Mouse (Mus musculus) intestine, postnatal 0 days (tissue): ENCODE measurements around the gene Cacna2d2. TPM values are rescaled to one million over a fixed set of nuclear protein-coding genes. Genes with fewer than 3 reads are reported as not detected.
A peak's percentile ranks its signal among the peaks of the same experiment; 100 is the strongest.
"Not testable (repeated sequence)": the region's sequence is repeated elsewhere in the genome, so short reads cannot be mapped to it uniquely, and the experiment has no call there.

Source experiments
- ATAC-seq: fragments of 200-750 bp; cut with Nextera tagmentation; 2 replicates; pipeline ENCODE4 v1.8.0; 2017; ENCODE audit warnings: mild to moderate bottlenecking, moderate TSS enrichment, moderate library complexity
- H3K27ac ChIP-seq: fragments of 300-500 bp; sonication (generic); 2 replicates; pipeline ENCODE4 v1.5.1; 2014; ENCODE audit warnings: mild to moderate bottlenecking, low read depth, low read length, moderate library complexity
- H3K27me3 ChIP-seq: fragments of 300-500 bp; sonication (generic); replicated peaks from 2 replicates; pipeline ENCODE4 v1.6.1; 2014; ENCODE audit warnings: low read length, mixed read lengths; ENCODE audit not compliant: control insufficient read depth, insufficient read depth
- H3K36me3 ChIP-seq: fragments of 300-500 bp; sonication (generic); 2 replicates; pipeline ENCODE4 v1.6.1; 2014; ENCODE audit warnings: mild to moderate bottlenecking, moderate library complexity; ENCODE audit not compliant: control insufficient read depth, insufficient read depth
- H3K4me1 ChIP-seq: fragments of 300-500 bp; sonication (generic); replicated peaks from 2 replicates; pipeline ENCODE4 v1.6.1; 2014; ENCODE audit warnings: antibody characterized with exemption, low read length, mixed read lengths; ENCODE audit not compliant: control insufficient read depth, insufficient read depth
- H3K4me2 ChIP-seq: fragments of 300-500 bp; sonication (generic); replicated peaks from 2 replicates; pipeline ENCODE4 v1.6.1; 2014; ENCODE audit warnings: low read depth, mild to moderate bottlenecking, moderate library complexity
- H3K4me3 ChIP-seq: fragments of 300-500 bp; sonication (generic); 2 replicates; pipeline ENCODE4 v1.5.1; 2014; ENCODE audit warnings: low read depth, low read length
- H3K9ac ChIP-seq: fragments of 300-500 bp; sonication (generic); 2 replicates; pipeline ENCODE4 v1.6.1; 2014; ENCODE audit warnings: mild to moderate bottlenecking, low read depth, low read length
- H3K9me3 ChIP-seq: fragments of 300-500 bp; sonication (generic); 2 replicates; pipeline ENCODE4 v1.6.1; 2016; ENCODE audit warnings: mixed run types; ENCODE audit not compliant: control insufficient read depth
- CTCF ChIP-seq: sonication (generic); IDR thresholded peaks from 2 replicates; pipeline ENCODE4 v1.5.1; 2016; ENCODE audit warnings: low read depth, mild to moderate bottlenecking, control low read depth, antibody characterized with exemption, moderate library complexity
- WGBS: fragments of 180-500 bp; shearing (Covaris S2); extraction: QIAGEN DNeasy Blood & Tissue Kit; methylation state at CpG from one replicate; pipeline ENCODE4 v1.1.7; 2014; 5-methylcytosine and 5-hydroxymethylcytosine counted together
- polyA plus RNA-seq: library from polyadenylated mRNA; unstranded; fragments of >200 nt; fragmentation: Nextera tagmentation; extraction: Ambion mirVana; gene quantifications from 2 replicates; pipeline ENCODE4 v1.2.1, GENCODE M21; 2015

The Cacna2d2 gene
- polyA plus RNA-seq, 1 experiment from 2014 or later: 0.22 TPM

DNA sequence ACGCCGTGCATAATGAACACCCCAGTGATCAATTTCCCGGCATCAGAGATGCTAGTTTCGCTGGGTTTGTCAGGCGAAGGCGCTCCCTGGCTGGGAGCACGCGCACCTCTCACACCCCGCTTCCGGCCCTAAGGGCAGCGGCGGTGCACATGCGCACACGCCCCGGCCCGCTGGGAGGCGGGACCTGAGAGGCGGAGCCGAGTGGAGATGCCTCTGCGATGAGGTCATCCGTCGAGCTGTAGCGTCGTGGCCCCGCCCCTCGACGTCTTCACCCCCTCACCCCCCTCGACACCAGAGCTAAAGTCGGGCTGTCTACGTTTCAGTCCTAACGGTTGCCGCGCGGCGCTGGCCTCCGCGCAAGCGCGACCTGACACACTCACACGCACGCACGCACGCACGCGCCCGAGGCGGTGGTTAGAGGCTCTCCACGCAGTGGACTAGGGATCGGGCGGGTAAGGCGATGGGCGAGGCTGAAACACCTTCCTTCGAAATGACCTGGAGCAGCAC is 155.0 kb downstream of the Cacna2d2 start:
- under 1% methylated on average over 53 of the region's 53 CpGs for WGBS
- H3K4me3 ChIP-seq: peak overlapping the region; percentile 76
- no peaks in the 10 kb centered on the region for H3K9me3 ChIP-seq
- peak; percentile 43 for TF ChIP-seq CTCF
- H3K36me3 ChIP-seq: peaks cover 24% of the 10 kb centered on the region
- H3K4me2 ChIP-seq: peak overlapping the region; percentile 77
- H3K27me3 ChIP-seq: no peaks in the 10 kb centered on the region
- peaks cover 17% of the 10 kb centered on the region for H3K4me1 ChIP-seq
- ATAC-seq: peak; percentile 91
- peak overlapping the region; percentile 73 for H3K9ac ChIP-seq
- peak overlapping the region; percentile 96 for H3K27ac ChIP-seq

DNA sequence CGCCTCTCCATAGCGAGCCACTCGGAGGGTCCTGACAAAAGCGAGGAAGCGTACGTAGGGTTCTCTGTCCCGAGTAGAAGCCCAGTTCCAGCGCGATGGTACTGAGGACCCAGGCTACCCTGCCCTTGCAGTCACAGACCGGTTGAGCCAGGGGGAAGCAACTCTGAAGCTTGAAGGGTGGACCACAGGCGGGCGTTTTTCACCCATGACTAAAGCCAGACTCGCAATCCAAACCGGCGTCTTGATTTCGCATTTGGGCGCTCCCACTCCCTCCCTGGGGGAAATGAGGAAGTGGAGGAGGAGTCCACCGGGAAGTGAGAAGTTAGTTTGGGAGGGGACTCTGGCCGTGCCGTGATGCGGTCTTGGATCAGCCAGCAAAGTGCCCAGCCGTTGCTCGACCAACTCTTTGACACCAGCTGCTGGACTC is 155.6 kb downstream of the Cacna2d2 start:
- H3K9ac ChIP-seq: peak overlapping the region; percentile 73
- H3K4me2 ChIP-seq: peak overlapping the region; percentile 77
- no peak for TF ChIP-seq CTCF
- H3K4me1 ChIP-seq: peaks cover 17% of the 10 kb centered on the region
- peak overlapping the region; percentile 76 for H3K4me3 ChIP-seq
- peaks cover 31% of the 10 kb centered on the region for H3K36me3 ChIP-seq
- H3K9me3 ChIP-seq: no peaks in the 10 kb centered on the region
- under 1% methylated on average over 23 of the region's 23 CpGs for WGBS
- no peaks in the 10 kb centered on the region for H3K27me3 ChIP-seq
- ATAC-seq: peak; percentile 3; the same call in 1 of the 2 replicates
- peak overlapping the region; percentile 96 for H3K27ac ChIP-seq

DNA sequence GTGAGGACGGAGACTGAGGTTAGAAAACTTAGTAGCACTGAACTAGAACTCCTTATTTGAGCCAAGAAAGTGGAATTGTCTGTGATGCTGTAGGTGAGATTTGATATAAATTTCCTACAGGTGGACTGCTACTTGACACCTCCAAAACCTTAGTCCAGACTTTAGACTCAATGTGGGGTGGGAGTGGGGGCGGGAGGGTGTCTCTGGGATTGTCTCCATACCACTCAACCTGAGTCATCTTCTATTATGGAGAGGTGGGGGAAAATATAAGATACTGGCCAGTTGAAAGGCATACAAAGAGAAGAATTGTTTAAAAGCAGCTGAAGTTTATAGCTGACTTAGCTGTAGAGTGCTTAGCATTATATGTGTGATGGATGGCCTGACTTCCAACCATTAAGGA is 156.3 kb downstream of the Cacna2d2 start:
- WGBS: 19% methylated on average over 2 of the region's 2 CpGs
- peak overlapping the region; percentile 77 for H3K4me2 ChIP-seq
- peak overlapping the region; percentile 73 for H3K9ac ChIP-seq
- no peak for TF ChIP-seq CTCF
- peak overlapping the region; percentile 96 for H3K27ac ChIP-seq
- no peak for ATAC-seq
- no peaks in the 10 kb centered on the region for H3K9me3 ChIP-seq
- peak overlapping the region; percentile 76 for H3K4me3 ChIP-seq
- H3K4me1 ChIP-seq: peaks cover 17% of the 10 kb centered on the region
- H3K27me3 ChIP-seq: no peaks in the 10 kb centered on the region
- peaks cover 36% of the 10 kb centered on the region for H3K36me3 ChIP-seq

DNA sequence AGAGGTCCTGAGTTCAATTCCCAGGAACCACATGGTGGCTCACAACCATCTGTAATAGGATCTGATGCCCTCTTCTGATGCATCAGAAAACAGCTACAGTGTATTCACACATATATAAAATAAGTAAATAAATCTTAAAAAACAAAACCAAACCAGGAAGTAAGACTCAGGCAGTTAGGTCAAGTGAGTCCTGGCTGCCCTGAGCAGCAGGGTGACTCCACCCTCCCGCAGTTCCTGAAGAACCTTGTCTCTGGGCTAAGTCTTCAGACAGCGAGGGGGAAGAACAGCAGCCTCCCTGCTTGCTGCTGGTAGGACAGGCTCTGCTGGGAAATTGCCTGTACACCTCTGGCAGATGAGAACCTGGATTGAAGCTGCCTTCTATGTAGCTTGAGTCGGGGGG is 156.9 kb downstream of the Cacna2d2 start:
- 0 out of 2 replicates have a peak overlapping the region, but pooled peaks have one; percentile 96 for H3K27ac ChIP-seq
- ATAC-seq: no peak
- peaks cover 14% of the 10 kb centered on the region for H3K4me1 ChIP-seq
- no peak for TF ChIP-seq CTCF
- peaks cover 42% of the 10 kb centered on the region for H3K36me3 ChIP-seq
- H3K27me3 ChIP-seq: no peaks in the 10 kb centered on the region
- 44% methylated on average over 3 of the region's 3 CpGs for WGBS
- H3K9me3 ChIP-seq: no peaks in the 10 kb centered on the region
- H3K4me3 ChIP-seq: no peak overlapping the region
- H3K4me2 ChIP-seq: peak overlapping the region; percentile 77
- H3K9ac ChIP-seq: no peak overlapping the region

DNA sequence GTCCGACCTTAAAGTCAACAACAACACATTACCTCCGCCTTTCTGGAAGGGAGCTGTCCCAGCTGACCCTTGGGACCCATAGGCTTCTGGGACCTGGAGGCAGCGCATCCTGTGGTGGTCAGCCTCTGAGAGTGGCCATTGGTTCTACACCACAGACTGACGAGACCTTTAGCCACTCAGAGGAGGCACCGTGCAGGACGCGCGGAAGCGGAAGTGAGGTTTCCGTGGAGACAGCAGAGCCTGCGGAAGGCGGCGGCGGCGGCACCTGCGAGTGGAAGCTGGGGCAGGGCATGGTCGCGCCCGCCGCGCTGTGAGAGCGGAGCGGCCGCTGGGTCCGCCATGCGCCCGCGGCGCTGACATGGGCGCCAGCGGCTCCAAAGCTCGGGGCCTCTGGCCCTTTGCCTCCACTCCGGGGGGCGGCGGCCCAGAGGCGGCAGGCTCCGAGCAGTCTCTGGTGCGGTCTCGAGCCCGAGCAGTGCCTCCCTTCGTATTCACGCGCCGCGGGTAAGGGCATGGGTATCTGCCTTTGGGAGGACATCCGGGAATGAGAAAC is 163.7 kb downstream of the Cacna2d2 start, which contains the start of gene Tusc2:
Gene Tusc2, plus strand, starts transcription at position 227 of the 553 bp plus-strand sequence.
- Histone ChIP-seq H3K27ac (peak within 1 kb of the TSS; percentile 60), H3K4me2 (peak within 1 kb of the TSS; percentile 95), H3K9ac (peak within 1 kb of the TSS; percentile 69), H3K27me3 (no peaks in the 10 kb centered on the region), H3K4me3 (peak within 1 kb of the TSS; percentile 87), H3K9me3 (no peaks in the 10 kb centered on the region), H3K4me1 (peaks cover 12% of the 10 kb centered on the region; the same call in 1 of the 2 replicates), H3K36me3 (peaks cover 42% of the 10 kb centered on the region)
- WGBS: under 1% methylated on average over 46 of the region's 46 CpGs
- TF ChIP-seq CTCF: no peak
- peak; percentile 88 for ATAC-seq

DNA sequence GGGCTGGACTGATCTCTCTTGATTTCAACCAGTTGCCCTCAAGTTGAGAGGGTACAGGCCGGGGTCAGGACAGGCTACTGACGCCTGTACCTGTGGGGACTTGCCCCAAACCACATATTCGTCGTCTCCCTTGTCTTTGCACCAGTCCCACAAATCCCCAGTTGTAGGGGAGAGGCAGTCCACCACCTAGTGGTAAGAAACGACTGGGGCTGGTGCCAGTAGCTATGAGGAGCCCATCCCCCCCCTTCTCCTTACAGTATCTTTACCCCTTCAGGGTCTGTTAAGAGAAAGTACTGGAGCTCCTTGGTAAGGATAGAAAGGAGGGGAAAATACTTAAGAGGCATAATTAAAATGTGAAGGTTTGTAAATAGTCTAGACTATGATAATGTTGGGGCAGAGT is 166.1 kb downstream of the Cacna2d2 start:
- not testable (repeated sequence) for H3K4me3 ChIP-seq, H3K27me3 ChIP-seq, ATAC-seq, H3K9ac ChIP-seq, H3K9me3 ChIP-seq
- Histone ChIP-seq H3K36me3 (peaks cover 19% of the 10 kb centered on the region), H3K4me1 (peaks cover 12% of the 10 kb centered on the region; the same call in 1 of the 2 replicates), H3K4me2 (peak overlapping the region; percentile 81; the same call in 1 of the 2 replicates), H3K27ac (peak overlapping the region; percentile 37)
- WGBS: 47% methylated on average over 5 of the region's 5 CpGs
- peak; percentile 59 for TF ChIP-seq CTCF
